Mouse (Mus musculus) forebrain, embryonic 14.5 days (tissue): ENCODE measurements around the gene Adcy5. TPM values are rescaled to one million over a fixed set of nuclear protein-coding genes. Genes with fewer than 3 reads are reported as not detected.

Source experiments
- ATAC-seq: fragments of 200-750 bp; cut with Nextera tagmentation; 2 replicates; pipeline ENCODE4 v1.8.0; 2017; ENCODE audit warnings: mild to moderate bottlenecking, moderate library complexity
- DNase-seq: peaks from one replicate; pipeline ENCODE4 v3.0.0-alpha.2; 2015; ENCODE audit warnings: low spot score
- H3K27ac ChIP-seq: fragments of 300-500 bp; sonication (generic); 2 replicates; pipeline ENCODE4 v1.5.1; 2014; ENCODE audit warnings: low read depth, mild to moderate bottlenecking, control low read depth, low read length, moderate library complexity
- H3K27me3 ChIP-seq: fragments of 300-500 bp; sonication (generic); replicated peaks from 2 replicates; pipeline ENCODE4 v1.6.1; 2014; ENCODE audit warnings: low read length, control low read depth, mixed read lengths; ENCODE audit not compliant: control insufficient read depth, insufficient read depth
- H3K36me3 ChIP-seq: fragments of 300-500 bp; sonication (generic); 2 replicates; pipeline ENCODE4 v1.6.1; 2014; ENCODE audit warnings: low read length, control low read depth; ENCODE audit not compliant: control insufficient read depth, insufficient read depth
- H3K4me1 ChIP-seq: fragments of 300-500 bp; sonication (generic); 2 replicates; pipeline ENCODE4 v1.6.1; 2014; ENCODE audit warnings: antibody characterized with exemption, low read length, control low read depth; ENCODE audit not compliant: control insufficient read depth, insufficient read depth
- H3K4me2 ChIP-seq: fragments of 300-500 bp; sonication (generic); 2 replicates; pipeline ENCODE4 v1.6.1; 2014; ENCODE audit warnings: mild to moderate bottlenecking, control low read depth, low read length
- H3K4me3 ChIP-seq: fragments of 300-500 bp; sonication (generic); 2 replicates; pipeline ENCODE4 v1.5.1; 2014; ENCODE audit warnings: low read depth, low read length, control low read depth
- H3K9ac ChIP-seq: fragments of 300-500 bp; sonication (generic); 2 replicates; pipeline ENCODE4 v1.6.1; 2014; ENCODE audit warnings: mild to moderate bottlenecking, low read length, control low read depth, moderate library complexity
- H3K9me3 ChIP-seq: fragments of 300-500 bp; sonication (generic); replicated peaks from 2 replicates; pipeline ENCODE4 v1.6.1; 2016; ENCODE audit warnings: low read length, control low read depth, mixed read lengths; ENCODE audit not compliant: control insufficient read depth
- WGBS: fragments of 180-500 bp; shearing (Covaris S2); extraction: QIAGEN DNeasy Blood & Tissue Kit; methylation state at CpG from one replicate; pipeline ENCODE4 v1.1.7; 2014; 5-methylcytosine and 5-hydroxymethylcytosine counted together
- polyA plus RNA-seq: library from polyadenylated mRNA; unstranded; fragments of >200 nt; fragmentation: Nextera tagmentation; extraction: Ambion mirVana; gene quantifications from 2 replicates; pipeline ENCODE4 v1.2.1, GENCODE M21; 2014

Adcy5 gene
- polyA plus RNA-seq, 1 experiment from 2014 or later: 4.4 TPM

- H3K27ac ChIP-seq: no peak overlapping the region
These were observed 36.1 kb downstream of the Adcy5 start for GRCm38 (mm10) chr16:35190777-35191176.

DNA sequence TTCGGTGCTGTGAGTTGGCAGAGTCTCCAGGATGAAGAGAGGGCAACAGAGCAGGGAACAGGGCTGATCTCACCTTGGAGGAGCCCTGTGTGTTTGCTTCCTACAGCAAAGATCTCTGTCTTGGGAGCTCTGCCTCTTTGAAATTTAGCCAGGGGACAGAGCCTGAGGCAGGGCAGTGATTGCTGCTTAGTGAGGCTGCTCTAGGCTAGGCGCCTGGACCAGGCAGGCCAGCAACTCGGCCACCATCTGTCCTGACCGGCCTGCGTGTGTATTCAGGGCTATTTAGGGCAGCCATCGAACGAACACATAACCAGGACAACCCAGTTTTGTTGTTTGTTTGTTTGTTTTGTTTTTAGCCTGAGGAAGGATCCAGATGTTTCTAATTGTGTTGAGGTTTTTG, 36.6 kb downstream of the Adcy5 start:
- WGBS: 79% methylated on average over 7 of the region's 7 CpGs
- DNase-seq: no peak

More at GRCm38 (mm10) chr16:35190777-35191176, 36.1 kb downstream of the Adcy5 start:
- Histone ChIP-seq H3K4me1 (no peaks in the 10 kb centered on the region), H3K36me3 (no peaks in the 10 kb centered on the region), H3K9ac (no peak overlapping the region), H3K9me3 (no peaks in the 10 kb centered on the region), H3K4me2 (no peak overlapping the region), H3K4me3 (no peak overlapping the region), H3K27me3 (no peaks in the 10 kb centered on the region)
- DNase-seq (no peak), ATAC-seq (no peak)
- 86% methylated on average over 7 of the region's 7 CpGs for whole genome bisulfite sequencing

GRCm38 (mm10) chr16:35192471-35192870, 37.8 kb downstream of the Adcy5 start:
- ATAC-seq: no peak

More for the DNA sequence above, 36.6 kb downstream of the Adcy5 start:
- Histone ChIP-seq H3K9me3 (no peaks in the 10 kb centered on the region), H3K4me3 (no peak overlapping the region), H3K27ac (no peak overlapping the region), H3K4me2 (no peak overlapping the region), H3K4me1 (no peaks in the 10 kb centered on the region), H3K27me3 (no peaks in the 10 kb centered on the region), H3K36me3 (no peaks in the 10 kb centered on the region), H3K9ac (no peak overlapping the region)
- no peak for ATAC-seq

GRCm38 (mm10) chr16:35193357-35193756, 38.7 kb downstream of the Adcy5 start:
- H3K9ac ChIP-seq: no peak overlapping the region
- DNase-seq: no peak
- H3K4me1 ChIP-seq: no peaks in the 10 kb centered on the region
- H3K27me3 ChIP-seq: no peaks in the 10 kb centered on the region
- no peaks in the 10 kb centered on the region for H3K9me3 ChIP-seq
- ATAC-seq: no peak
- H3K4me2 ChIP-seq: no peak overlapping the region
- no peaks in the 10 kb centered on the region for H3K36me3 ChIP-seq
- 67% methylated on average over 3 of the region's 3 CpGs for WGBS
- no peak overlapping the region for H3K27ac ChIP-seq
- no peak overlapping the region for H3K4me3 ChIP-seq

More at GRCm38 (mm10) chr16:35192471-35192870, 37.8 kb downstream of the Adcy5 start:
- no peak overlapping the region for H3K9ac ChIP-seq
- H3K27me3 ChIP-seq: no peaks in the 10 kb centered on the region
- H3K27ac ChIP-seq: no peak overlapping the region
- no peaks in the 10 kb centered on the region for H3K36me3 ChIP-seq
- no peak for DNase-seq
- no peak overlapping the region for H3K4me3 ChIP-seq
- H3K4me1 ChIP-seq: no peaks in the 10 kb centered on the region
- no peaks in the 10 kb centered on the region for H3K9me3 ChIP-seq
- no peak overlapping the region for H3K4me2 ChIP-seq
- WGBS: 91% methylated on average over 4 of the region's 4 CpGs

DNA sequence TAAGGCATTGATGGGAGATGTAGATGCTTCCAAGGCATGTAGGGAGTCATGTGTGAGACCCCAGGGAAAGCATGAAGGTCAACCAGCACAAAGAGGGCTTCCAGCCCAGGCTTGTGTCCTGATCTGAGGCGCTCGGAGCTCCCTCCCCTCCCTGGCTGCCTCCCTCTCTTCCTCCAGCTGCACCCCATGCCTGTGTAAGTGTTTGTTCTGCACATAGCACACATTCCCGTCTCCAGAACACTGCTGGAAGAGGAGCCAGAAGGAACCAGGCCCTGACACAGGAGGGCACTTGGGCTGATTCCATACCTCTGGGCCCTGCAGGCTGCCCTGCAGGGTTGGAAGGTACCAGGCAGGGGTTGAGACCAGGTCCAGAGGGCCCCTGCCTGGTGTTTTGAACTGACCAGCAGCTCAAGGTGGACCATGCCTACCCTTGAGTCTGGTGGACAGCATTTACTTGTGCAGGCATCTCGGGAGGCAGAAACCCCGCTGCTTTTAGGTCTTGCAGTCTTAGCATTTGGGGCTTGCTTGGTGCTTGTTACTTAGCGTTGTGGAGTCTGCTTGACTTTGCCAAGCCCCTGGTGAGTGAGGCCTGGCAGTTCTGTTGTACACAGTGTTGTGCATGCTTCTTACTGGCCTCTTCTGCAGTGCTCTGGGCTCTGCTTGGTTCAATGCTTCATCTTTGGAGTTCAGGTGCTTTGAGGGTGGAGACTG, 45.2 kb downstream of the Adcy5 start:
- H3K9me3 ChIP-seq: no peaks in the 10 kb centered on the region
- H3K4me2 ChIP-seq: no peak overlapping the region
- H3K4me3 ChIP-seq: no peak overlapping the region
- H3K27me3 ChIP-seq: no peaks in the 10 kb centered on the region
- DNase-seq: no peak
- WGBS: 73% methylated on average over 6 of the region's 6 CpGs
- H3K27ac ChIP-seq: no peak overlapping the region
- H3K4me1 ChIP-seq: no peaks in the 10 kb centered on the region
- H3K36me3 ChIP-seq: no peaks in the 10 kb centered on the region
- no peak for ATAC-seq
- H3K9ac ChIP-seq: no peak overlapping the region

DNA sequence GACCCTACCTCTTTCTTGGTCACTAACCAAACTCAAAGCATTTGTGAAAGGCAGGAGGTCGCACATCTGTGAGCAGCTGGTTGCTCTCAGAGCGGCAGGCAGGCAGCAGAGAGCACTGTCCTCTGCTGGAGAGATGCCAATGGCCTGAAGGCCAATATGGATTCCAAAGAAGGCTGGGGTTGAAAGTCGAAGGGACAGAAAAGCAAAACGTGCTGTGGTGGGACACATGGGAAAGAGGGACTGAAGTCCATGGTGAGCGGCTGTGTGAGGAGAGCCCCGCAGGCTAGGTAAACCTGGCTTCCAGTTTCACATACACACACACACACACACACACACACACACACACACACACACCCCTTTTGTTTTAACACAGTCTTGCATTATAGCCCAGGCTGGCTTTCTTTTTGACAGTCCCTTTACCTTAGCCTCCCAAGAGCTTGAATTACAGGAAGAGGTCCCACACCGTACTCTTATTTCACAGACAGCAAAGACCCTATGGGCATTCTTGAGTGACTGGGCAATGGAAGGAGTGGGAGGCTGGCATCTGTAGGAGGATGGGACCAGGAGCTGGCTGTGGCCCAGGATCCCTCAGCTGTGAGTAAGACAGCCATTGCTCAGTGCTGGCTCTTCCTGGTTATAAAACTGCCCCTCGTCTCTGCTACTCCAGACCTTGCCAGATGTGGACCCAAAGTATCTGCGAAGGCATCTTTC, 45.9 kb downstream of the Adcy5 start:
- Histone ChIP-seq H3K36me3 (no peaks in the 10 kb centered on the region), H3K9ac (no peak overlapping the region), H3K27me3 (no peaks in the 10 kb centered on the region), H3K27ac (no peak overlapping the region), H3K4me2 (no peak overlapping the region), H3K4me1 (peaks cover 5% of the 10 kb centered on the region), H3K4me3 (no peak overlapping the region), H3K9me3 (no peaks in the 10 kb centered on the region)
- ATAC-seq (no peak), DNase-seq (no peak)
- WGBS: 86% methylated on average over 9 of the region's 9 CpGs

DNA sequence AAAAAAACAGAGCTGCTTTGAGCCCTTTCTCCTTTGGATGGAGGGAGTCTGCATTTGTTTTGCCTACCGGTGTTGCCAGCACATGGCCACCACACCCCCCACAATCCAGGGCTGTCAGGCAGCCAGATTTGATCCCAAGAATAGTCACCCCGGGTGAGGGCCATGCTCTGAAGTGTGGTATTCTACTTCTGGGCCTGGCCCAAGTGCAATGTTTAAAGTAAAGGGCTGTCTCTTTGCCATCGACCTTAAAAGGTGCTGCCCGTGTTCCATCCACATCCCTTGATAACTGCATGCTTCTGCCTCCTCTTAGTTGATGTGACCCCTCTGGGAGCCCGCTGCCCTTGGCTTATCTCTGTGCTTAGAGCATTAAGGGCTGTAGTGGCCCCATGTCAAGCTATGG, 46.6 kb downstream of the Adcy5 start:
- 87% methylated on average over 5 of the region's 5 CpGs for WGBS
- no peak overlapping the region for H3K9ac ChIP-seq
- DNase-seq: no peak
- H3K27me3 ChIP-seq: no peaks in the 10 kb centered on the region
- peaks cover 11% of the 10 kb centered on the region for H3K4me1 ChIP-seq
- no peaks in the 10 kb centered on the region for H3K9me3 ChIP-seq
- H3K4me3 ChIP-seq: no peak overlapping the region
- H3K27ac ChIP-seq: no peak overlapping the region
- H3K4me2 ChIP-seq: no peak overlapping the region
- ATAC-seq: no peak
- no peaks in the 10 kb centered on the region for H3K36me3 ChIP-seq

DNA sequence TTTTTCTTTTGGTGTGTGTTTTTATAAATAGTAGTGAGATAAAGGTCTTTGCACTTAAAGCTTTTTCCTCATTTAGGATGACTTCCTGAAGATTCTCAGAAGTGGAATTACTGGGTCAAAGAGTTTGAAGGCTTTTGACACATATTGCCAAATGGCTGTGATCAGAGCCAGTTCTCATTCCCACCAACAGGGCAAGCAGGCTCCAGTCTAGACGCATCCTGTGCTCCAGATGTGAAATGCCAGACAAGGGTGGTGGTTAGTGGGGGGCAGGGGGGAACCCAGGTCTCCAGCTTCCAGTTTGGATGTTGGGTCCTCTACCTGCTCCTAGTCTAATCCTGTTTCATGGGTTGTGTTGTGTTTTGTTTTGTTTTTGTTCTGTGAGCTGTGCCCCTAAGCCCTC, 48.8 kb downstream of the Adcy5 start:
- DNase-seq (no peak), ATAC-seq (no peak)
- Histone ChIP-seq H3K36me3 (no peaks in the 10 kb centered on the region), H3K27ac (no peak overlapping the region), H3K4me3 (no peak overlapping the region), H3K27me3 (no peaks in the 10 kb centered on the region), H3K9ac (no peak overlapping the region), H3K4me1 (peaks cover 11% of the 10 kb centered on the region), H3K9me3 (no peaks in the 10 kb centered on the region), H3K4me2 (no peak overlapping the region)
- 62% methylated on average over 1 of the region's 1 CpGs for WGBS

GRCm38 (mm10) chr16:35205681-35206080, 51.0 kb downstream of the Adcy5 start:
- H3K9me3 ChIP-seq: no peaks in the 10 kb centered on the region
- H3K27ac ChIP-seq: peak overlapping the region; percentile 9
- H3K9ac ChIP-seq: no peak overlapping the region
- no peak overlapping the region for H3K4me2 ChIP-seq
- H3K4me1 ChIP-seq: peaks cover 11% of the 10 kb centered on the region
- no peaks in the 10 kb centered on the region for H3K27me3 ChIP-seq
- H3K4me3 ChIP-seq: no peak overlapping the region
- 58% methylated on average over 5 of the region's 5 CpGs for WGBS
- DNase-seq (peak; percentile 59), ATAC-seq (peak; percentile 71; the same call in 1 of the 2 replicates)
- H3K36me3 ChIP-seq: no peaks in the 10 kb centered on the region
